Comparison of ENCODE assay signal across 8 mouse cellular contexts in the genomic region with DNA sequence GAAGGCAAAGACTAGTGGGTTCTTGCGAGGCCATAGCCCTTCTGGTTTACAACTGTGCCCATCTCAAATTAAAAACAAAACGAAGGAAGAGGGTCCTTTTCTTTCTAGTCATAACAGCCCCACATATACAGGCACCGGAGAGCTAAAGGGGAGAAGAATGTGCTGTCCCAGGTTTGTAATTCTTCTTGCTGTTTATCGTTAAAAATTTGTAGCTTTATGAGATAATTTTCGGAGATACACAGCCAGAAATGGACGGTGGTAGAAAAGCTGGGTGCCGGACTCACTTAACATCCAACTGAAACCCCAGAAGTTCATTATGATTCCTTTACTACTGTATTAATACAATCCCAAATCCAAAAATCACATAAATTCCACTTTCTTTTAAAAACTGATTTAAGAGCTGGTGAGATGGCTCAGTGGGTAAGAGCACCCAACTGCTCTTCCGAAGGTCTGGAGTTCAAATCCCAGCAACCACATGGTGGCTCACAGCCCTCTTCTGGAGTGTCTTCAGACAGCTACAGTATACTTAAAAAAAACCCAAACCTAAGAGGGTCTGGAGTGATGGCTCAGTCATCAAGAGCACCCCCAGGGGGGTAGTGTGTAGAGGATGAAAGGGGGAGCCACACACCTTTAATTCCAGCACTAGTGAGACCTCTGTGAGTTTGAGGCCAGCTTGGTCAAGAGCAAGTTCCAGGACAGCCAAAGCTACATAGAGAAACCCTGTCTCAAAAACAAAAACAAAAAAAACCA. TPM values are rescaled to one million over a fixed set of nuclear protein-coding genes. Genes with fewer than 3 reads are reported as not detected.
DNase-seq lines count a peak whose midpoint lies in the region; ATAC-seq and TF ChIP-seq lines count a peak whose summit lies in the region.

No protein-coding gene starts in this region.

- WGBS in kidney, embryonic 15.5 days, result 29% methylated on average over 8 of the region's 8 CpGs
- WGBS in hindbrain, embryonic 13.5 days, result 36% methylated on average over 8 of the region's 8 CpGs
- 29% methylated on average over 8 of the region's 8 CpGs for WGBS in midbrain, embryonic 15.5 days

- no peaks in the 10 kb centered on the region for H3K27me3 ChIP-seq in kidney, embryonic 15.5 days
- H3K27me3 ChIP-seq in hindbrain, embryonic 13.5 days, result no peaks in the 10 kb centered on the region
- no peaks in the 10 kb centered on the region for H3K27me3 ChIP-seq in midbrain, embryonic 15.5 days (replicated peaks)

- peak overlapping the region; percentile 70 for H3K4me2 ChIP-seq in kidney, embryonic 15.5 days
- H3K4me2 ChIP-seq in hindbrain, embryonic 13.5 days, result peak overlapping the region; percentile 67
- peak overlapping the region; percentile 70 for H3K4me2 ChIP-seq in midbrain, embryonic 15.5 days

- peaks cover 19% of the 10 kb centered on the region for H3K9me3 ChIP-seq in kidney, embryonic 15.5 days (replicated peaks)
- H3K9me3 ChIP-seq in hindbrain, embryonic 13.5 days, result peaks cover 13% of the 10 kb centered on the region
- H3K9me3 ChIP-seq in midbrain, embryonic 15.5 days, result no peaks in the 10 kb centered on the region

- H3K36me3 ChIP-seq in kidney, embryonic 15.5 days, result peaks cover 32% of the 10 kb centered on the region
- H3K36me3 ChIP-seq in hindbrain, embryonic 13.5 days, result peaks cover 15% of the 10 kb centered on the region
- H3K36me3 ChIP-seq in midbrain, embryonic 15.5 days (replicated peaks), result no peaks in the 10 kb centered on the region; the same call in 1 of the 2 replicates

- H3K27ac ChIP-seq in kidney, embryonic 15.5 days, result peak overlapping the region; percentile 82
- peak overlapping the region; percentile 80 for H3K27ac ChIP-seq in bone marrow macrophage, adult 2 months (ENCODE audit: insufficient read depth, low read depth, low read length)
- H3K27ac ChIP-seq in hindbrain, embryonic 13.5 days, result peak overlapping the region; percentile 93
- peak overlapping the region; percentile 91 for H3K27ac ChIP-seq in midbrain, embryonic 15.5 days

- no peak for ATAC-seq in kidney, embryonic 15.5 days (replicated peaks; ENCODE audit: low FRiP score)
- ATAC-seq in hindbrain, embryonic 13.5 days (ENCODE audit: low FRiP score), result no peak
- ATAC-seq in midbrain, embryonic 15.5 days (replicated peaks), result no peak

- DNase-seq in kidney, adult 18-20 months, result no peak
- DNase-seq in thymus, postnatal 0 days (ENCODE audit: low spot score), result no peak
- no peak for DNase-seq in cerebellum, postnatal 25 days
- no peak for DNase-seq in adrenal gland, adult 8-10 months

- no peak for TF ChIP-seq POLR2A in bone marrow macrophage, adult 2 months (IDR thresholded peaks at IDR 0.05; ENCODE audit: borderline replicate concordance, low read depth, low read length)

- H3K9ac ChIP-seq in kidney, embryonic 15.5 days, result peak overlapping the region; percentile 56
- peak overlapping the region; percentile 78 for H3K9ac ChIP-seq in hindbrain, embryonic 13.5 days
- H3K9ac ChIP-seq in midbrain, embryonic 15.5 days, result peak overlapping the region; percentile 62

- H3K4me3 ChIP-seq in kidney, embryonic 15.5 days (replicated peaks), result peak overlapping the region; percentile 71
- peak overlapping the region; percentile 66 for H3K4me3 ChIP-seq in bone marrow macrophage, adult 2 months (ENCODE audit: insufficient read depth, low read length)
- peak overlapping the region; percentile 63 for H3K4me3 ChIP-seq in hindbrain, embryonic 13.5 days
- H3K4me3 ChIP-seq in midbrain, embryonic 15.5 days, result peak overlapping the region; percentile 77

- H3K4me1 ChIP-seq in kidney, embryonic 15.5 days, result peaks cover 25% of the 10 kb centered on the region
- peaks cover 11% of the 10 kb centered on the region for H3K4me1 ChIP-seq in bone marrow macrophage, adult 2 months (ENCODE audit: control insufficient read depth, insufficient read depth, low read length)
- peaks cover 33% of the 10 kb centered on the region for H3K4me1 ChIP-seq in hindbrain, embryonic 13.5 days (replicated peaks)
- peaks cover 31% of the 10 kb centered on the region for H3K4me1 ChIP-seq in midbrain, embryonic 15.5 days

- no peak for TF ChIP-seq CTCF in bone marrow macrophage, adult 2 months (IDR thresholded peaks at IDR 0.05; ENCODE audit: low read depth, low read length)

RNA-seq across cellular contexts. Expression of gene Ccdc115, which starts 3.9 kb away (rescaled TPM):
- 52.2 and 53.1 TPM in 2 replicates for polyA plus RNA-seq in kidney, embryonic 15.5 days (2015; fragmentation: Nextera tagmentation; extraction: Ambion mirVana)
- 44.1 and 44.5 TPM in 2 replicates for polyA plus RNA-seq in bone marrow macrophage, adult 2 months (2012; ENCODE audit: insufficient read depth, insufficient read length, missing spikeins)
- 68.9 and 69.4 TPM in 2 replicates for polyA plus RNA-seq in hindbrain, embryonic 13.5 days (2015; fragmentation: Nextera tagmentation; extraction: Ambion mirVana)
- 70.6 and 71.2 TPM in 2 replicates for polyA plus RNA-seq in midbrain, embryonic 15.5 days (2015; fragmentation: Nextera tagmentation; extraction: Ambion mirVana)
- polyA plus RNA-seq in thymus, postnatal 0 days (2015; fragmentation: Nextera tagmentation; extraction: Ambion mirVana), result 52.3 and 54.7 TPM in 2 replicates
- 10 to 100 TPM; 17.6 to 22.4 (median 18.9) TPM for total RNA-seq in adrenal gland, adult 8-10 months (2022)

RNA-seq across cellular contexts. Expression of gene Imp4, which starts 4.1 kb away (rescaled TPM):
- 88.7 and 94.9 TPM in 2 replicates for polyA plus RNA-seq in kidney, embryonic 15.5 days (2015; fragmentation: Nextera tagmentation; extraction: Ambion mirVana)
- 35.3 and 40.9 TPM in 2 replicates for polyA plus RNA-seq in bone marrow macrophage, adult 2 months (2012; ENCODE audit: insufficient read depth, insufficient read length, missing spikeins)
- 59.8 and 61.5 TPM in 2 replicates for polyA plus RNA-seq in hindbrain, embryonic 13.5 days (2015; fragmentation: Nextera tagmentation; extraction: Ambion mirVana)
- polyA plus RNA-seq in midbrain, embryonic 15.5 days (2015; fragmentation: Nextera tagmentation; extraction: Ambion mirVana), result 54.3 and 54.7 TPM in 2 replicates
- 98.7 and 108 TPM in 2 replicates for polyA plus RNA-seq in thymus, postnatal 0 days (2015; fragmentation: Nextera tagmentation; extraction: Ambion mirVana)
- total RNA-seq in adrenal gland, adult 8-10 months (2022), result 10 to 100 TPM; 65.7 to 73.7 (median 71.4) TPM

RNA-seq across cellular contexts. Expression of gene Ptpn18, which starts 24.0 kb away (rescaled TPM):
- 18.2 and 19.9 TPM in 2 replicates for polyA plus RNA-seq in kidney, embryonic 15.5 days (2015; fragmentation: Nextera tagmentation; extraction: Ambion mirVana)
- 145 and 150 TPM in 2 replicates for polyA plus RNA-seq in bone marrow macrophage, adult 2 months (2012; ENCODE audit: insufficient read depth, insufficient read length, missing spikeins)
- polyA plus RNA-seq in hindbrain, embryonic 13.5 days (2015; fragmentation: Nextera tagmentation; extraction: Ambion mirVana), result 7.4 and 8.2 TPM in 2 replicates
- polyA plus RNA-seq in midbrain, embryonic 15.5 days (2015; fragmentation: Nextera tagmentation; extraction: Ambion mirVana), result 4.8 and 7.1 TPM in 2 replicates
- polyA plus RNA-seq in thymus, postnatal 0 days (2015; fragmentation: Nextera tagmentation; extraction: Ambion mirVana), result 238 and 248 TPM in 2 replicates
- total RNA-seq in adrenal gland, adult 8-10 months (2022), result 1 to 10 TPM; 5.3 to 10.0 (median 7.2) TPM
